Mouse (Mus musculus) heart, postnatal 4 days (tissue): ENCODE data around the gene Guca2b. TPM values are rescaled to one million over a fixed set of nuclear protein-coding genes. Genes with fewer than 3 reads are reported as not detected.

Source experiments
- total RNA-seq, 2 experiments: library from RNA; stranded (reverse); gene quantifications; 2 replicates each; pipeline ENCODE4 v1.2.3; 2021

Guca2b gene
- total RNA-seq, 2 experiments from 2014 or later, result 0.79 TPM; not detected in 1

Other genes with a start within 250 kb of the Guca2b start
- gene Ccdc30, start 243.4 kb downstream of the Guca2b start, total RNA-seq, result 1 to 10 TPM in 1 of 2 experiments, under 1 TPM in 1; 0.99 to 1.4 TPM
- gene Ppcs, start 236.5 kb downstream of the Guca2b start, total RNA-seq, result 10 to 100 TPM; 12.2 to 12.4 TPM
- not detected for gene Zmynd12, start 236.1 kb downstream of the Guca2b start, total RNA-seq
- gene Rimkla, start 166.3 kb downstream of the Guca2b start, total RNA-seq, result 1 to 10 TPM; 4.3 to 5.8 TPM
- 10 to 100 TPM; 51.3 to 53.5 TPM for gene Foxj3, start 122.0 kb downstream of the Guca2b start, total RNA-seq
- 1 to 10 TPM; 7.1 to 7.5 TPM for gene Frg2f1, start 119.4 kb downstream of the Guca2b start, total RNA-seq
- not detected for gene Guca2a, start 21.2 kb downstream of the Guca2b start, total RNA-seq
- 1 to 10 TPM; 6.2 to 7.1 TPM for gene Hivep3, start 74.8 kb upstream of the Guca2b start, total RNA-seq